Mouse (Mus musculus): ENCODE data around the gene Med16. TPM values are rescaled to one million over a fixed set of nuclear protein-coding genes. Genes with fewer than 3 reads are reported as not detected.
A peak's percentile ranks its signal among the peaks of the same experiment; 100 is the strongest.

Med16 gene
- polyA plus RNA-seq, 1 experiment, result 19.3 TPM

DNA sequence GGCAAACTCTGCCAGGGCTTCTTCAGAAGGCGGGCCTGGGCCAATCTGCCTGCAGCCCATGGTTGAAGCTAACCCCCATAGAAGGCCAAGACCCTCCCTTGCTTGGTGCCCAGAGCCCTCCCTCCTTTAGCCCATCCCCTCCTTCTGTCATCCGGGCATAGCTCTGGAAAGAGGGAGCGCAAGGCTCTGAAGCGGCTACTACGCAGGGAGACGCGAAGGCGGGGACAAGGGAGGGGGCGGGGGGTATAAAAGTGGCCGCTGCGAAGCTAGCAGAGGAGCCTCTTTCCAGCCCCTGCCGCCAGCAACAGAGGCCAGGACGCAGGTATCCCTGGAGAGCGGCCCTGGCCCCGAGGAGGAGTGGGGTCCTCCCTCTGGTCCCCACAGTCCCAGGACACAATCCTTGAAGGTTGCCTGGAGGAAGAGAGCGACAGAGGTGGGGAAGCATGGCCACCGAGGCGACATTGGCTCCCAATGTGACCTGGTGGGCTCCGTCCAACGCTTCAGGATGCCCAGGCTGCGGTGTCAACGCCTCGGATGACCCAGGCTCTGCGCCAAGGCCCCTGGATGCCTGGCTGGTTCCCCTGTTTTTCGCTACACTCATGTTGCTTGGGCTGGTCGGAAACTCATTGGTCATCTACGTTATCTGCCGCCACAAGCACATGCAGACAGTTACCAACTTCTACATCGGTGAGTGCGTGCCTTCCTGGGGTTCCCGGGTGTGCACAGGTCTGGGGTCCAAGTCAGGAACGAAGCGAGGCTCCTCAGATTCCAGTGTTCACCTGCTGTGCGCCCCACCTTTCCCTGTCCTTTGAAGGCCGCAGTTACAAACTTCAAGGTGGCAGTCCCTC, 9.7 kb upstream of the Med16 start:
- no peak overlapping the region for H3K27ac ChIP-seq (ENCODE audit: insufficient read depth, low read depth, low read length)
- no peak overlapping the region for H3K4me3 ChIP-seq (ENCODE audit: insufficient read depth, low read length)
- TF ChIP-seq CTCF (IDR thresholded peaks at IDR 0.05; ENCODE audit: low read depth, low read length) (no peak), POLR2A (IDR thresholded peaks at IDR 0.05; ENCODE audit: borderline replicate concordance, low read depth, low read length) (no peak)
- peaks cover 14% of the 10 kb centered on the region for H3K4me1 ChIP-seq (ENCODE audit: control insufficient read depth, insufficient read depth, low read length)

DNA sequence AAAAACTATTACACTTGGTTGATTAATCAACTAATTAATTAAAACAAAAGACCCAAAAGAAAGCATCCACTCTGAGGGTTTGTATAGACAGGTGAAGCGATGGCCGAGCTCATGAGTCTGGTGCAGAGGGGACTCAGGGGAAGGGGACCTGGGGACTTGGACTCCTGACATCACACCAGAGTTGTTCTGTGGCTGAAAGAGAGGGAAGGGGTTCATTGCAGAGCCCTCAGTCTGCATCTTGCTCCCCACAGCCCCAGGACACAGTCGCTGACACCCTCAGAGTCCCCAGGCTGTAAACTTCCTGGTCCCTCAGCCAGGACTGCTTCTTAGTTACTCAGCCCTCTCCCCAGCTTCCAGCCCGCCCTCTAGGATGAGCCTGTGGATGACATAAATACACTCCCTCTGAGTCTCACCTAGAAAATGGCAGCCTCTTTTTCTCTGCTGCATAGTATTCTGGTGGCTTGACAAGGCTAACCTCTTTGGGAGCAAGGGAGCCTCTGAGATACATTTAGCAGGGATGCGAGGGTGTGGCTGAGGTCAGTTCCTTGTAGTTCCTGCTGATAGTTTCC, 8.9 kb upstream of the Med16 start:
- TF ChIP-seq POLR2A (IDR thresholded peaks at IDR 0.05; ENCODE audit: borderline replicate concordance, low read depth, low read length) (no peak), CTCF (IDR thresholded peaks at IDR 0.05; ENCODE audit: low read depth, low read length) (no peak)
- Histone ChIP-seq H3K4me3 (ENCODE audit: insufficient read depth, low read length) (peak overlapping the region; percentile 98; the same call in 1 of the 2 replicates), H3K27ac (ENCODE audit: insufficient read depth, low read depth, low read length) (no peak overlapping the region), H3K4me1 (ENCODE audit: control insufficient read depth, insufficient read depth, low read length) (peaks cover 10% of the 10 kb centered on the region)

DNA sequence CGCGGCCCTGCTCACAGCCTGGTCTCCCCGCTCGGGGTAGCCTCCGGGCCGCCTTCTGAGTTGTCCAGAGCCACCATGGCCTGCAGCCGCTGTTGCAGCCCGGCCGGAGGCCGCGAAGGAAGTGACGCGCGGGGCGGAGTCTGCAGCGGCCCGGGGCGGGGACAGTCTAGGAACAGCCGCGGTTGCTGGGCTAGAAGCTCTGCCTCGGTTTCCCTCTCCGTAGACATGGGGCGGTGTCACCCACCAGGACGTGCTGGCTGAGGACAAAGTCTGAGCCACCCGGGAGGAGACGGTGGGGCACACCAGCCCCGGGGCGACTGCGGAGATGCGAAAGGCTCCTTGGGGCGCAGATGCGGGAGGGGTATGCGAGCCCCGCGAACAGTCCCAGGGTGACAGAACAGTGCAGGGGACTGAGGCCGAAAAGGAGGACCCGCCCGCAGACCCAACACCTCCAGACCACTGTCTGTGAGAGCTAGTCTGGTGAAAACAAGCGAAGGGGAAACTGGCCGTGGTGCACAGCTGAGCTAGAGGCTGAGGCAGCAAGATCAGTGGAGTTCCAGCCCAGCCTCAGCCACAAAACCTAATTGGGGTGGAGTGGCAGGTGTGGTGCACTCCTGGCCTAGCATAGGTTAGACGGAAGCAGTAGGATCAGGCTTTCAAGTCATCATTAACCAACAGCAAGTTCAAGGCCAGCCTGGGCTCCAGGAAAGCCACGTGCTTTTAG, 8.2 kb upstream of the Med16 start, which contains the start of gene Kiss1r:
Kiss1r (plus strand) TSS at position 164 of the 724 bp plus-strand sequence.
- peaks cover 10% of the 10 kb centered on the region for H3K4me1 ChIP-seq (ENCODE audit: control insufficient read depth, insufficient read depth, low read length)
- TF ChIP-seq CTCF (IDR thresholded peaks at IDR 0.05; ENCODE audit: low read depth, low read length) (no peak), POLR2A (IDR thresholded peaks at IDR 0.05; ENCODE audit: borderline replicate concordance, low read depth, low read length) (peak; percentile 54; the same call in 1 of the 2 replicates)
- H3K27ac ChIP-seq (ENCODE audit: insufficient read depth, low read depth, low read length), result peak within 1 kb of the TSS; percentile 44
- peak within 1 kb of the TSS; percentile 98 for H3K4me3 ChIP-seq (ENCODE audit: insufficient read depth, low read length)

DNA sequence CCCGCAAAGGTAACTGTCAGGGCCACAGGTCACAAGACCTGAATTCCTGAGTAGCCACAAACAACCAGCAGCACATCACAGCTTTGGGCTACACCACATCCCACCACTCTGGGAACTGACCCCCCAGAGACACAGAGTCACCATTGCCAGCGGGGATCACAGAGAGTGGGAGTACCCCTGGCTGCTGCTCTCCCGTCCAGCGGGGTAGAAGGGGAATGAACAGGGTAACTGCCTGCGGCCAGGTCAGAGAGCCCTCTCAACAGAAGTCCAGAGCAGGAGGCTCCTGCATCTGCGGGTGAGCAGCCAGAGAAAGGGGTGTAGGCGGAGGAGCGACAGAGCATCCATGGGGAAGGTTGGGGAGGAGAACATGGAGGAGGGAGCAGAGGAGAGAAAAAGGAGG, 7.4 kb upstream of the Med16 start:
- TF ChIP-seq POLR2A (IDR thresholded peaks at IDR 0.05; ENCODE audit: borderline replicate concordance, low read depth, low read length), result no peak
- TF ChIP-seq CTCF (IDR thresholded peaks at IDR 0.05; ENCODE audit: low read depth, low read length), result no peak
- H3K4me3 ChIP-seq (ENCODE audit: insufficient read depth, low read length), result peak overlapping the region; percentile 98
- peaks cover 10% of the 10 kb centered on the region for H3K4me1 ChIP-seq (ENCODE audit: control insufficient read depth, insufficient read depth, low read length)
- no peak overlapping the region for H3K27ac ChIP-seq (ENCODE audit: insufficient read depth, low read depth, low read length)

DNA sequence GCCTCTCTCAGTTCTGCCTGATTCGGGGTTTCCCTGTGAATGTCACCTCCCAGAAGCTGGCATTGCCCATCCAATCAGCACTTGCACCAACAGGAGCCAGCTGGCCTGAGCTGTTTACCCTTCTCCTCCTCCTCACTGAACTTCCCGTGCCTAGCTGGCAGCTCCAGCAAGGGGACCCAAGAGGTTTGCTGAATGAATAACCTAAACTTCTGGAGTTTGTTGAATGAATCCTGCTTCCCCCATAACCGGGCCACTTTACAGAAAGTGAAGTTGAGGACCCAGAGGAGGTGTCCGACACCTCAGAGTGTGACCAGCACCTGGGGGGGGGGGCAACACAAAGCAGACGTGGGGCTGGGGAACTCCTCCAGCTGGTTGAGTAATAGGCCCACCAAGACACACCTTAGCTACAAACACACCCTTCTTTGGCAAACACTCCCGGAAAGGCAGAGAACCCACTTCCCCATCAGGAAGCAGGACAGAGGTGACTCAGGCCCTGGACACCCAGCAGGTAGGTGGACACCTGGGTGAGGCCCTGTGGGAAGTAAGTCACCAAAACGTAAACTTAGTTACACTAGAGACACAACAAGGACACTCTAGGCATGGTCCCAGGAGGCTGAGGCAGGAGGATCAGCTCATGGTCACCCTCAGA, 6.3 kb upstream of the Med16 start:
- Histone ChIP-seq H3K4me3 (ENCODE audit: insufficient read depth, low read length) (no peak overlapping the region), H3K4me1 (ENCODE audit: control insufficient read depth, insufficient read depth, low read length) (peaks cover 10% of the 10 kb centered on the region), H3K27ac (ENCODE audit: insufficient read depth, low read depth, low read length) (no peak overlapping the region)
- TF ChIP-seq POLR2A (IDR thresholded peaks at IDR 0.05; ENCODE audit: borderline replicate concordance, low read depth, low read length) (no peak), CTCF (IDR thresholded peaks at IDR 0.05; ENCODE audit: low read depth, low read length) (no peak)

DNA sequence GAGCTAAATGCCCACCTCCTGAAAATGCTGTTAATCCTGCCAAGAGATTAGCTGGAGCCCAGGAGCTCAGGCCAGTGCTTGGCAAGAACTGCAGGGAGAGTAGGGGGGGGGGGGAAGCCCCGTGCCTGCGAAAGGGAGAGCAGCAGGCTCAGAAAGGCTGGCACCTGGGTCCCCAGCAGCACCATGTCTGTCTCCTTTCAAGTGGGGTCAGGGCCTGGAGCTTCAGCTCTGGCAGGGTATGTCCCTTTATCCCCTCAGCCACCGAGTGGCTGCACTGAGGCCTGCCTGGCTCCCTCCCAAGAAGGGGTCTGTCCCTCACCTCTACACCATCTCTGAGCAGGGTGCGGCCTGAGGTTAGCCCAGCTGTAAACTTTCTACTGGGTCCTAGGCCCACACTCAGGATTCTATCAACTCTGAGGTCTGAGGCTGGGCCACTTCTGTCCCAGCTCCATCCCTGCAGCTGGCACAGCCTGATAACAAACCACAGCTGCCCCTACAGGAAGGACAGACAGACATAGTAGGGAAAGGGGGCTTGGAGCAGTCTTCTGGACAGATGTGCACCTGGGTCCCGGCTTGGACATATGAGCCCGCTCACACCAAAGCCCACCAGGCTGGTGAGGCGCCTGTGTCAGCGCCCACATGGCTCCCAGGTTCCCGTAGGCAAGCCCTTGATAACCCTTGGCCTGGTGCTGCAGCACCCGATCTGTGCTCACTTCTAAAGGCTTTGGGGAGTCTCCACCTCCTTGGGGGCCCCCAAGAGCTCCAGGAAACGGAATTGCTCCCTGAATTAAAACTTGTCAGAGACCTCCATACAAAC, 5.6 kb upstream of the Med16 start:
- Histone ChIP-seq H3K4me1 (ENCODE audit: control insufficient read depth, insufficient read depth, low read length) (peaks cover 15% of the 10 kb centered on the region), H3K4me3 (ENCODE audit: insufficient read depth, low read length) (no peak overlapping the region), H3K27ac (ENCODE audit: insufficient read depth, low read depth, low read length) (no peak overlapping the region)
- no peak for TF ChIP-seq CTCF (IDR thresholded peaks at IDR 0.05; ENCODE audit: low read depth, low read length)
- TF ChIP-seq POLR2A (IDR thresholded peaks at IDR 0.05; ENCODE audit: borderline replicate concordance, low read depth, low read length), result no peak

DNA sequence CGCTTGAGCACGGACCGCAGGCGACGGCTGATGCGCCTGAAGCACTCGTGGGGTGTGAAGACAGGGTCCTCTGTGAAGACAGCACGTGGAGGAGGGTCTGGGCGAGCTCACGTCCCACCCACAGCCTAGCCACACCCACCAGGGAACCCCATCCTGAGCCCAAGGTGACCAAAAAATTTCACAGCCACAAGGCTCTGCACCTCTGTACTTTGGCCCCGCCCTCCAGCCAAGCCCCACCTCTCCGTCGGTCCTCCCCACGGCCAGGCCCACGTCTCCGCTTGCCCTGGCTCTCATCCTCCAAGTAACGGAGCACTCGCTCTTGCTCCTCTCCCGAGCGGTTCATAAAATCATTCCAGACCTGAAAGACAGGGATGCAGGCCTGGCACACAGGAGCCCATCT, 3.7 kb upstream of the Med16 start:
- peaks cover 17% of the 10 kb centered on the region for H3K4me1 ChIP-seq (ENCODE audit: control insufficient read depth, insufficient read depth, low read length)

DNA sequence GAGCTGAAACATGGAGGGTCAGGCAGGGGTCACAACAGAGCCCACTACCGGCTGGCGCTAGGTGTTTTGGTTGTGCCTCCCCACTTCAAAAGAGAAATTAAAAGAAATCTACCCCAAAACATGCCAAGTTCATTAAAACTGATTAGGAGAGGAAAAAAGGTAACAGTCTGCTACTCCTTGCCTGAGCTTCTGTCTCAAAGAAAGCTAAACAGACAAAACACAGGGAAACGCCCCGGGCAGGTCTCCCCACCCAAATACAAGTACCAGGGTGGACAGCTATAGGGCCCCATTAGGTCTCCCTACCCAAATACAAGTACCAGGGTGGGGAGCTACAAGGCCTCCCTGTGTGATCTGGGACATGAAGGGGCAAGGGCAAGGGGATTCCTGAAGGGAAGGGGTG, 1.8 kb upstream of the Med16 start, which contains the start of gene Gm26602:
Gm26602 (plus strand) TSS at position 301 of the 400 bp plus-strand sequence.
- TF ChIP-seq POLR2A (IDR thresholded peaks at IDR 0.05; ENCODE audit: borderline replicate concordance, low read depth, low read length) (no peak), CTCF (IDR thresholded peaks at IDR 0.05; ENCODE audit: low read depth, low read length) (no peak)
- H3K27ac ChIP-seq (ENCODE audit: insufficient read depth, low read depth, low read length), result no peak within 1 kb of the TSS
- peaks cover 11% of the 10 kb centered on the region for H3K4me1 ChIP-seq (ENCODE audit: control insufficient read depth, insufficient read depth, low read length)
- no peak within 1 kb of the TSS for H3K4me3 ChIP-seq (ENCODE audit: insufficient read depth, low read length)

More for the DNA sequence above, 3.7 kb upstream of the Med16 start:
- Histone ChIP-seq H3K27ac (ENCODE audit: insufficient read depth, low read depth, low read length) (no peak overlapping the region), H3K4me3 (ENCODE audit: insufficient read depth, low read length) (no peak overlapping the region)
- TF ChIP-seq CTCF (IDR thresholded peaks at IDR 0.05; ENCODE audit: low read depth, low read length) (no peak), POLR2A (IDR thresholded peaks at IDR 0.05; ENCODE audit: borderline replicate concordance, low read depth, low read length) (no peak)

All from bone marrow macrophage, adult 2 months (primary cell).